8 mouse cellular contexts compared by ENCODE assay signal in genomic region chr5:142894918-142895613, GRCm38 (mm10). TPM values are rescaled to one million over a fixed set of nuclear protein-coding genes. Genes with fewer than 3 reads are reported as not detected.
A peak's percentile ranks its signal among the peaks of the same experiment; 100 is the strongest.
DNase-seq lines count a peak whose midpoint lies in the region; ATAC-seq and TF ChIP-seq lines count a peak whose summit lies in the region.

TSS of gene Fbxl18 (minus strand) at chr5:142895421.

- ATAC-seq in embryonic facial prominence, embryonic 13.5 days (ENCODE audit: insufficient number of reproducible peaks, insufficient read depth, low FRiP score, low TSS enrichment, low read depth), result peak; percentile 89
- peak; percentile 83 for ATAC-seq in monocyte, adult 5-6 weeks (replicated peaks; ENCODE audit: insufficient number of reproducible peaks, low FRiP score, low TSS enrichment, poor library complexity, severe bottlenecking)

- no peaks in the 10 kb centered on the region for H3K27me3 ChIP-seq in embryonic facial prominence, embryonic 13.5 days
- H3K27me3 ChIP-seq in heart, adult 2 months (ENCODE audit: control insufficient read depth, insufficient read depth, low read length), result no peaks in the 10 kb centered on the region

- under 1% methylated on average over 40 of the region's 40 CpGs for WGBS in embryonic facial prominence, embryonic 13.5 days
- under 1% methylated on average over 40 of the region's 40 CpGs for WGBS in heart, adult 2 months

- DNase-seq in 3T3-L1 (ENCODE audit: low read depth, low spot score) (peak; percentile 98), liver (peak; percentile 91)
- peak; percentile 94 to 95 for DNase-seq in adrenal gland, postnatal 36 days
- DNase-seq in heart, adult 2 months, result peak; percentile 92 to 94
- peak; percentile 88 to 92 for DNase-seq in kidney, adult 8-10 months
- DNase-seq in spleen, postnatal 4 days (ENCODE audit: low spot score in 2 of 2), result peak; percentile 89 to 94

- peaks cover 4% of the 10 kb centered on the region; the same call in 1 of the 2 replicates for H3K79me2 ChIP-seq in heart, adult 2 months (replicated peaks; ENCODE audit: control insufficient read depth, insufficient read depth, low read length)

- no peaks in the 10 kb centered on the region for H3K9me3 ChIP-seq in embryonic facial prominence, embryonic 13.5 days

- intact Hi-C loops in heart, adult 2 months (cut with DNase I), result loop anchor here (1.0 to 2.0 kb wide), 2 partner anchors 16 to 40 kb away; no protein-coding TSS in a partner anchor

- H3K27ac ChIP-seq in embryonic facial prominence, embryonic 13.5 days, result peak within 1 kb of the TSS; percentile 68
- peak within 1 kb of the TSS; percentile 94 for H3K27ac ChIP-seq in heart, adult 2 months

- peak within 1 kb of the TSS; percentile 80 for H3K4me3 ChIP-seq in embryonic facial prominence, embryonic 13.5 days
- H3K4me3 ChIP-seq in heart, adult 2 months, result peak within 1 kb of the TSS; percentile 77

- peaks cover 13% of the 10 kb centered on the region for H3K36me3 ChIP-seq in embryonic facial prominence, embryonic 13.5 days
- H3K36me3 ChIP-seq in heart, adult 2 months (ENCODE audit: control insufficient read depth, insufficient read depth, low read length), result no peaks in the 10 kb centered on the region

- peak; percentile 96 for TF ChIP-seq POLR2A in heart, adult 2 months (IDR thresholded peaks at IDR 0.05; ENCODE audit: insufficient read depth, low read depth, low read length)

- H3K4me2 ChIP-seq in embryonic facial prominence, embryonic 13.5 days, result peak within 1 kb of the TSS; percentile 91

- H3K9ac ChIP-seq in embryonic facial prominence, embryonic 13.5 days, result peak within 1 kb of the TSS; percentile 91
- H3K9ac ChIP-seq in heart, adult 2 months (ENCODE audit: low read depth, low read length), result peak within 1 kb of the TSS; percentile 83

- TF ChIP-seq EP300 in heart, adult 2 months (IDR thresholded peaks at IDR 0.05; ENCODE audit: insufficient read depth, low read depth, low read length), result peak; percentile 85

- peaks cover 15% of the 10 kb centered on the region for H3K4me1 ChIP-seq in embryonic facial prominence, embryonic 13.5 days
- peaks cover 3% of the 10 kb centered on the region for H3K4me1 ChIP-seq in heart, adult 2 months (ENCODE audit: control insufficient read depth, insufficient read depth, low read length)

- TF ChIP-seq CTCF in heart, adult 2 months (IDR thresholded peaks at IDR 0.05), result no peak

RNA-seq across cellular contexts. Expression of gene Fbxl18, which starts in this region (rescaled TPM):
- 10 to 100 TPM; 10.8 to 13.9 TPM for total RNA-seq in adrenal gland, postnatal 36 days (2021)
- polyA plus RNA-seq in embryonic facial prominence, embryonic 13.5 days (2015; fragmentation: Nextera tagmentation; extraction: Ambion mirVana), result 15.0 and 15.7 TPM in 2 replicates
- total RNA-seq in heart, adult 2 months (2021), result 1 to 10 TPM; 4.0 to 4.5 TPM
- polyA plus RNA-seq in heart, adult 2 months (2012; rRNA removed), result 6.9 and 7.6 TPM in 2 replicates
- total RNA-seq in monocyte, adult 5-6 weeks (2017), result 1.6 to 3.6 TPM (median 2.3 TPM) in 3 replicates

Comparison
In these comparisons a context has a peak if more than half of its experiments do, and no peak if none do; other contexts are left out.
1. Peak in every context shown above with its lines: DNase-seq, ATAC-seq, H3K4me3 ChIP-seq and H3K27ac ChIP-seq.